Mouse (Mus musculus) forebrain, postnatal 0 days (tissue): ENCODE measurements at regions not wholly inside any gene's neighbourhood (a gene's known extent, or its start where the extent isn't known, plus 50 kb on each side); places are given as distances from the start of the nearest gene placed in this dataset.

Experiments
- ATAC-seq: fragments of 200-750 bp; cut with Nextera tagmentation; 2 replicates; pipeline ENCODE4 v1.8.0; 2017; ENCODE audit warnings: mild to moderate bottlenecking, moderate library complexity
- DNase-seq: peaks from one replicate; pipeline ENCODE4 v3.0.0-alpha.2; 2015
- H3K27ac ChIP-seq: fragments of 300-500 bp; sonication (generic); 2 replicates; pipeline ENCODE4 v1.5.1; 2014; ENCODE audit warnings: low read depth, mild to moderate bottlenecking, antibody characterized with exemption, low read length, moderate library complexity, mixed read lengths
- H3K27me3 ChIP-seq: fragments of 300-500 bp; sonication (generic); 2 replicates; pipeline ENCODE4 v1.6.1; 2014; ENCODE audit warnings: mild to moderate bottlenecking, low read length, mixed read lengths; ENCODE audit not compliant: insufficient read depth
- H3K36me3 ChIP-seq: fragments of 300-500 bp; sonication (generic); 2 replicates; pipeline ENCODE4 v1.6.1; 2014; ENCODE audit warnings: mild to moderate bottlenecking, moderate library complexity; ENCODE audit not compliant: insufficient read depth
- H3K4me1 ChIP-seq: fragments of 300-500 bp; sonication (generic); 2 replicates; pipeline ENCODE4 v1.6.1; 2014; ENCODE audit warnings: antibody characterized with exemption; ENCODE audit not compliant: insufficient read depth
- H3K4me2 ChIP-seq: fragments of 300-500 bp; sonication (generic); 2 replicates; pipeline ENCODE4 v1.6.1; 2014; ENCODE audit warnings: low read depth, mild to moderate bottlenecking, moderate library complexity
- H3K4me3 ChIP-seq: fragments of 300-500 bp; sonication (generic); 2 replicates; pipeline ENCODE4 v1.5.1; 2014; ENCODE audit warnings: low read depth, low read length, mixed read lengths
- H3K9ac ChIP-seq: fragments of 300-500 bp; sonication (generic); 2 replicates; pipeline ENCODE4 v1.6.1; 2014; ENCODE audit warnings: mild to moderate bottlenecking
- H3K9me3 ChIP-seq: fragments of 300-500 bp; sonication (generic); 2 replicates; pipeline ENCODE4 v1.6.1; 2016; ENCODE audit warnings: low read length
- CTCF ChIP-seq: sonication (generic); IDR thresholded peaks from 2 replicates; pipeline ENCODE4 v1.5.1; 2016; ENCODE audit warnings: antibody characterized with exemption, control low read depth, low read depth
- WGBS: fragments of 180-500 bp; shearing (Covaris S2); extraction: QIAGEN DNeasy Blood & Tissue Kit; methylation state at CpG from one replicate; pipeline ENCODE4 v1.1.7; 2014; 5-methylcytosine and 5-hydroxymethylcytosine counted together

GRCm38 (mm10) chr16:93264061-93264585 lies 339.7 kb downstream of the Setd4 start:
- Histone ChIP-seq H3K9me3 (no peaks in the 10 kb centered on the region), H3K27me3 (no peaks in the 10 kb centered on the region), H3K4me3 (no peak overlapping the region), H3K4me2 (no peak overlapping the region), H3K36me3 (no peaks in the 10 kb centered on the region), H3K9ac (no peak overlapping the region), H3K27ac (no peak overlapping the region), H3K4me1 (no peaks in the 10 kb centered on the region)
- 69% methylated on average over 4 of the region's 4 CpGs for WGBS
- TF ChIP-seq CTCF: no peak
- ATAC-seq (no peak), DNase-seq (no peak)

- no peak overlapping the region for H3K4me3 ChIP-seq
- no peak overlapping the region for H3K27ac ChIP-seq
- H3K36me3 ChIP-seq: no peaks in the 10 kb centered on the region
- H3K27me3 ChIP-seq: no peaks in the 10 kb centered on the region
- no peak overlapping the region for H3K9ac ChIP-seq
- DNase-seq (no peak), ATAC-seq (no peak)
- no peak overlapping the region for H3K4me2 ChIP-seq
- TF ChIP-seq CTCF: no peak
- 86% methylated on average over 8 of the region's 8 CpGs for WGBS
- H3K9me3 ChIP-seq: no peaks in the 10 kb centered on the region
- no peaks in the 10 kb centered on the region for H3K4me1 ChIP-seq
These were observed 340.6 kb downstream of the Setd4 start for GRCm38 (mm10) chr16:93263141-93263815.

- Histone ChIP-seq H3K9me3 (no peaks in the 10 kb centered on the region), H3K4me1 (no peaks in the 10 kb centered on the region), H3K27me3 (no peaks in the 10 kb centered on the region), H3K4me3 (no peak overlapping the region), H3K4me2 (no peak overlapping the region), H3K27ac (no peak overlapping the region), H3K9ac (no peak overlapping the region), H3K36me3 (no peaks in the 10 kb centered on the region)
- no peak for TF ChIP-seq CTCF
- peak; percentile 52 for DNase-seq
- 18% methylated on average over 7 of the region's 7 CpGs for WGBS
- ATAC-seq: peak; percentile 74
These were observed 357.0 kb downstream of the Setd4 start for GRCm38 (mm10) chr16:93246825-93247224.

- no peaks in the 10 kb centered on the region for H3K4me1 ChIP-seq
- H3K9ac ChIP-seq: no peak overlapping the region
- no peaks in the 10 kb centered on the region for H3K9me3 ChIP-seq
- DNase-seq (no peak), ATAC-seq (no peak)
- 91% methylated on average over 6 of the region's 6 CpGs for WGBS
- no peak overlapping the region for H3K4me3 ChIP-seq
- no peaks in the 10 kb centered on the region for H3K27me3 ChIP-seq
- H3K27ac ChIP-seq: no peak overlapping the region
- H3K36me3 ChIP-seq: no peaks in the 10 kb centered on the region
- TF ChIP-seq CTCF: no peak
- no peak overlapping the region for H3K4me2 ChIP-seq
These were observed 358.1 kb downstream of the Setd4 start for GRCm38 (mm10) chr16:93245738-93246137.

- Histone ChIP-seq H3K27ac (no peak overlapping the region), H3K4me1 (no peaks in the 10 kb centered on the region), H3K4me3 (no peak overlapping the region), H3K9me3 (no peaks in the 10 kb centered on the region), H3K9ac (no peak overlapping the region), H3K4me2 (no peak overlapping the region), H3K27me3 (no peaks in the 10 kb centered on the region), H3K36me3 (no peaks in the 10 kb centered on the region)
- ATAC-seq (no peak), DNase-seq (no peak)
- 88% methylated on average over 4 of the region's 4 CpGs for WGBS
- no peak for TF ChIP-seq CTCF
These were observed 365.0 kb downstream of the Setd4 start for GRCm38 (mm10) chr16:93238898-93239297.

- Histone ChIP-seq H3K9me3 (no peaks in the 10 kb centered on the region), H3K4me3 (no peak overlapping the region), H3K4me2 (no peak overlapping the region), H3K27me3 (no peaks in the 10 kb centered on the region), H3K4me1 (no peaks in the 10 kb centered on the region), H3K9ac (no peak overlapping the region), H3K36me3 (no peaks in the 10 kb centered on the region), H3K27ac (no peak overlapping the region)
- no peak for DNase-seq
- 83% methylated on average over 4 of the region's 4 CpGs for WGBS
- no peak for ATAC-seq
- no peak for TF ChIP-seq CTCF
These were observed 365.5 kb downstream of the Setd4 start for GRCm38 (mm10) chr16:93238326-93238725.

- WGBS: 87% methylated on average over 7 of the region's 7 CpGs
- no peaks in the 10 kb centered on the region for H3K27me3 ChIP-seq
- no peak overlapping the region for H3K4me3 ChIP-seq
- H3K27ac ChIP-seq: no peak overlapping the region
- peaks cover 2% of the 10 kb centered on the region; the same call in 1 of the 2 replicates for H3K9me3 ChIP-seq
- no peak overlapping the region for H3K4me2 ChIP-seq
- no peaks in the 10 kb centered on the region for H3K4me1 ChIP-seq
- TF ChIP-seq CTCF: no peak
- H3K9ac ChIP-seq: no peak overlapping the region
- ATAC-seq (no peak), DNase-seq (no peak)
- H3K36me3 ChIP-seq: no peaks in the 10 kb centered on the region
These were observed 378.2 kb downstream of the Setd4 start for GRCm38 (mm10) chr16:93225644-93226043.
